Mouse (Mus musculus): ENCODE results near the gene Plin5. TPM values are rescaled to one million over a fixed set of nuclear protein-coding genes. Genes with fewer than 3 reads are reported as not detected.
"Not testable (repeated sequence)": the region's sequence is repeated elsewhere in the genome, so short reads cannot be mapped to it uniquely, and the experiment has no call there.

Plin5 gene
- polyA plus RNA-seq, 1 experiment from 2014 or later, result 1.1 TPM

GRCm38 (mm10) chr17:56065715-56066114 is 51.7 kb downstream of the Plin5 start:
- H3K4me2 ChIP-seq (ENCODE audit: low read length); H3K9me3 ChIP-seq (ENCODE audit: control insufficient read depth, low read length); H3K4me3 ChIP-seq (ENCODE audit: control insufficient read depth in 1 of 2, insufficient read depth in 1 of 2, low read depth in 1 of 2, low read length in 2 of 2); H3K4me1 ChIP-seq (ENCODE audit: control insufficient read depth in 2 of 2, insufficient read depth in 2 of 2, low read length in 2 of 2); H3K27me3 ChIP-seq (ENCODE audit: control insufficient read depth, insufficient read depth, low read length); H3K27ac ChIP-seq (replicated peaks in 1 of 2; ENCODE audit: control insufficient read depth in 1 of 2, insufficient read depth in 1 of 2, low read depth in 2 of 2, low read length in 2 of 2); ATAC-seq (ENCODE audit: insufficient number of reproducible peaks, insufficient read depth, low FRiP score, low read depth); H3K9ac ChIP-seq (ENCODE audit: low read length): not testable (repeated sequence)
- peaks cover 100% of the 10 kb centered on the region for H3K36me3 ChIP-seq (ENCODE audit: control insufficient read depth, insufficient read depth, low read length)
- 87% methylated on average over 6 of the region's 6 CpGs for WGBS

- WGBS, result 91% methylated on average over 7 of the region's 7 CpGs
- H3K4me3 ChIP-seq (ENCODE audit: control insufficient read depth in 1 of 2, insufficient read depth in 1 of 2, low read depth in 1 of 2, low read length in 2 of 2), result no peak overlapping the region
- no peak overlapping the region for H3K27ac ChIP-seq (replicated peaks in 1 of 2; ENCODE audit: control insufficient read depth in 1 of 2, insufficient read depth in 1 of 2, low read depth in 2 of 2, low read length in 2 of 2)
- H3K9ac ChIP-seq (ENCODE audit: low read length), result no peak overlapping the region
- H3K27me3 ChIP-seq (ENCODE audit: control insufficient read depth, insufficient read depth, low read length), result no peaks in the 10 kb centered on the region
- H3K4me2 ChIP-seq (ENCODE audit: low read length), result no peak overlapping the region
- H3K4me1 ChIP-seq (ENCODE audit: control insufficient read depth in 2 of 2, insufficient read depth in 2 of 2, low read length in 2 of 2), result no peaks in the 10 kb centered on the region
- no peaks in the 10 kb centered on the region for H3K9me3 ChIP-seq (ENCODE audit: control insufficient read depth, low read length)
- H3K36me3 ChIP-seq (ENCODE audit: control insufficient read depth, insufficient read depth, low read length), result peaks cover 100% of the 10 kb centered on the region
- no peak for ATAC-seq (ENCODE audit: insufficient number of reproducible peaks, insufficient read depth, low FRiP score, low read depth)
These were observed 55.3 kb downstream of the Plin5 start for GRCm38 (mm10) chr17:56062081-56062480.

Other genes starting within 250 kb of the Plin5 start
- gene Zfp119a, start 238.7 kb downstream of the Plin5 start, polyA plus RNA-seq (2014; fragmentation: Nextera tagmentation; extraction: Ambion mirVana), result 5.7 and 5.9 TPM in 2 replicates
- gene Zfp959, start 225.5 kb downstream of the Plin5 start, polyA plus RNA-seq (2014; fragmentation: Nextera tagmentation; extraction: Ambion mirVana), result 8.1 and 9.4 TPM in 2 replicates
- 4.5 and 5.1 TPM in 2 replicates for gene Zfp119b, start 168.1 kb downstream of the Plin5 start, polyA plus RNA-seq (2014; fragmentation: Nextera tagmentation; extraction: Ambion mirVana)
- gene Ebi3, start 165.0 kb downstream of the Plin5 start, polyA plus RNA-seq (2014; fragmentation: Nextera tagmentation; extraction: Ambion mirVana), result 1.0 and 1.3 TPM in 2 replicates
- gene Yju2, start 158.5 kb downstream of the Plin5 start, polyA plus RNA-seq (2014; fragmentation: Nextera tagmentation; extraction: Ambion mirVana), result 8.9 and 13.5 TPM in 2 replicates
- 7.1 and 7.3 TPM in 2 replicates for gene Shd, start 147.1 kb downstream of the Plin5 start, polyA plus RNA-seq (2014; fragmentation: Nextera tagmentation; extraction: Ambion mirVana)
- 1.6 and 1.8 TPM in 2 replicates for gene Fsd1, start 131.1 kb downstream of the Plin5 start, polyA plus RNA-seq (2014; fragmentation: Nextera tagmentation; extraction: Ambion mirVana)
- 15.9 and 16.6 TPM in 2 replicates for gene Stap2, start 112.0 kb downstream of the Plin5 start, polyA plus RNA-seq (2014; fragmentation: Nextera tagmentation; extraction: Ambion mirVana)
- 73.9 and 84.4 TPM in 2 replicates for gene Mpnd, start 111.9 kb downstream of the Plin5 start, polyA plus RNA-seq (2014; fragmentation: Nextera tagmentation; extraction: Ambion mirVana)
- 63.6 and 70.5 TPM in 2 replicates for gene Sh3gl1, start 81.0 kb downstream of the Plin5 start, polyA plus RNA-seq (2014; fragmentation: Nextera tagmentation; extraction: Ambion mirVana)
- gene Chaf1a, start 77.2 kb downstream of the Plin5 start, polyA plus RNA-seq (2014; fragmentation: Nextera tagmentation; extraction: Ambion mirVana), result 9.0 and 9.2 TPM in 2 replicates
- gene Ubxn6, start 42.6 kb downstream of the Plin5 start, polyA plus RNA-seq (2014; fragmentation: Nextera tagmentation; extraction: Ambion mirVana), result 41.3 and 42.5 TPM in 2 replicates
- gene Hdgfl2, start 38.0 kb downstream of the Plin5 start, polyA plus RNA-seq (2014; fragmentation: Nextera tagmentation; extraction: Ambion mirVana), result 56.5 and 57.5 TPM in 2 replicates
- gene Plin4, start 7.8 kb downstream of the Plin5 start, polyA plus RNA-seq (2014; fragmentation: Nextera tagmentation; extraction: Ambion mirVana), result 0.15 and 0.19 TPM in 2 replicates
- gene Lrg1, start 4.4 kb upstream of the Plin5 start, polyA plus RNA-seq (2014; fragmentation: Nextera tagmentation; extraction: Ambion mirVana), result 0.32 and 0.42 TPM in 2 replicates
- 0.55 and 0.85 TPM in 2 replicates for gene Sema6b, start 22.7 kb upstream of the Plin5 start, polyA plus RNA-seq (2014; fragmentation: Nextera tagmentation; extraction: Ambion mirVana)
- gene Tnfaip8l1, start 44.9 kb upstream of the Plin5 start, polyA plus RNA-seq (2014; fragmentation: Nextera tagmentation; extraction: Ambion mirVana), result 8.9 and 9.4 TPM in 2 replicates
- gene Mydgf, start 66.3 kb upstream of the Plin5 start, polyA plus RNA-seq (2014; fragmentation: Nextera tagmentation; extraction: Ambion mirVana), result 76.6 and 81.1 TPM in 2 replicates
- gene Dpp9, start 101.3 kb upstream of the Plin5 start, polyA plus RNA-seq (2014; fragmentation: Nextera tagmentation; extraction: Ambion mirVana), result 18.9 and 19.5 TPM in 2 replicates
- 23.6 and 25.9 TPM in 2 replicates for gene Fem1a, start 139.2 kb upstream of the Plin5 start, polyA plus RNA-seq (2014; fragmentation: Nextera tagmentation; extraction: Ambion mirVana)
- 9.2 and 9.3 TPM in 2 replicates for gene Ticam1, start 159.2 kb upstream of the Plin5 start, polyA plus RNA-seq (2014; fragmentation: Nextera tagmentation; extraction: Ambion mirVana)
- gene Plin3, start 175.3 kb upstream of the Plin5 start, polyA plus RNA-seq (2014; fragmentation: Nextera tagmentation; extraction: Ambion mirVana), result 66.4 and 70.9 TPM in 2 replicates
- gene Arrdc5, start 182.7 kb upstream of the Plin5 start, polyA plus RNA-seq (2014; fragmentation: Nextera tagmentation; extraction: Ambion mirVana), result not detected in 2 replicates
- 42.8 and 44.6 TPM in 2 replicates for gene Uhrf1, start 185.7 kb upstream of the Plin5 start, polyA plus RNA-seq (2014; fragmentation: Nextera tagmentation; extraction: Ambion mirVana)
- 24.1 and 24.4 TPM in 2 replicates for gene Kdm4b, start 208.5 kb upstream of the Plin5 start, polyA plus RNA-seq (2014; fragmentation: Nextera tagmentation; extraction: Ambion mirVana)

Data from heart, embryonic 14.5 days (tissue).